Mouse (Mus musculus) neural tube, embryonic 11.5 days (tissue): ENCODE data around the gene Smox. TPM values are rescaled to one million over a fixed set of nuclear protein-coding genes. Genes with fewer than 3 reads are reported as not detected.

Experiments used
- ATAC-seq: fragments of 200-750 bp; cut with Nextera tagmentation; 2 replicates; pipeline ENCODE4 v1.8.0; 2017; ENCODE audit warnings: moderate number of reproducible peaks, mild to moderate bottlenecking, moderate TSS enrichment, moderate library complexity; ENCODE audit not compliant: insufficient read depth, low FRiP score, low TSS enrichment
- DNase-seq: peaks from one replicate; pipeline ENCODE4 v3.0.0-alpha.2; 2015; ENCODE audit warnings: low spot score
- H3K27ac ChIP-seq: fragments of 300-500 bp; sonication (generic); 2 replicates; pipeline ENCODE4 v1.5.1; 2014; ENCODE audit warnings: low read depth, mild to moderate bottlenecking, low read length
- H3K27me3 ChIP-seq: fragments of 300-500 bp; sonication (generic); 2 replicates; pipeline ENCODE4 v1.6.1; 2014; ENCODE audit warnings: mild to moderate bottlenecking, low read length, mixed read lengths; ENCODE audit not compliant: control insufficient read depth, insufficient read depth
- H3K36me3 ChIP-seq: fragments of 300-500 bp; sonication (generic); 2 replicates; pipeline ENCODE4 v1.6.1; 2014; ENCODE audit warnings: mild to moderate bottlenecking, low read length, moderate library complexity, mixed read lengths; ENCODE audit not compliant: control insufficient read depth, insufficient read depth
- H3K4me1 ChIP-seq: fragments of 300-500 bp; sonication (generic); 2 replicates; pipeline ENCODE4 v1.6.1; 2014; ENCODE audit warnings: low read length, mixed read lengths; ENCODE audit not compliant: control insufficient read depth, insufficient read depth
- H3K4me2 ChIP-seq: fragments of 300-500 bp; sonication (generic); 2 replicates; pipeline ENCODE4 v1.6.1; 2014; ENCODE audit warnings: low read depth, mild to moderate bottlenecking, moderate library complexity
- H3K4me3 ChIP-seq: fragments of 300-500 bp; sonication (generic); 2 replicates; pipeline ENCODE4 v1.5.1; 2014; ENCODE audit warnings: low read depth, low read length
- H3K9ac ChIP-seq: fragments of 300-500 bp; sonication (generic); 2 replicates; pipeline ENCODE4 v1.6.1; 2014; ENCODE audit warnings: mild to moderate bottlenecking, low read length
- H3K9me3 ChIP-seq: fragments of 300-500 bp; sonication (generic); 2 replicates; pipeline ENCODE4 v1.6.1; 2016; ENCODE audit warnings: low read length; ENCODE audit not compliant: control insufficient read depth
- WGBS: fragments of 180-500 bp; shearing (Covaris S2); extraction: QIAGEN DNeasy Blood & Tissue Kit; methylation state at CpG from one replicate; pipeline ENCODE4 v1.1.7; 2014; 5-methylcytosine and 5-hydroxymethylcytosine counted together
- polyA plus RNA-seq: library from polyadenylated mRNA; unstranded; fragments of >200 nt; fragmentation: Nextera tagmentation; extraction: Ambion mirVana; gene quantifications from 2 replicates; pipeline ENCODE4 v1.2.1, GENCODE M21; 2014

The Smox gene
- polyA plus RNA-seq: 29.7 and 32.7 TPM in 2 replicates

GRCm38 (mm10) chr2:131491196-131491595 is at the start of gene Smox:
Smox (plus strand) TSS chr2:131491496.
- no peaks in the 10 kb centered on the region for H3K9me3 ChIP-seq
- H3K4me2 ChIP-seq: peak within 1 kb of the TSS; percentile 59
- H3K9ac ChIP-seq: peak within 1 kb of the TSS; percentile 85
- DNase-seq: no peak
- peak within 1 kb of the TSS; percentile 45 for H3K27ac ChIP-seq
- no peaks in the 10 kb centered on the region for H3K27me3 ChIP-seq
- peak within 1 kb of the TSS; percentile 76 for H3K4me3 ChIP-seq
- no peaks in the 10 kb centered on the region for H3K36me3 ChIP-seq
- no peak for ATAC-seq
- peaks cover 6% of the 10 kb centered on the region for H3K4me1 ChIP-seq
- whole genome bisulfite sequencing: 23% methylated on average over 7 of the region's 7 CpGs

GRCm38 (mm10) chr2:131443084-131443890 is 48.0 kb upstream of the Smox start:
- ATAC-seq (no peak), DNase-seq (no peak)
- H3K4me1 ChIP-seq: no peaks in the 10 kb centered on the region

GRCm38 (mm10) chr2:131443891-131444190 is 47.5 kb upstream of the Smox start:
- H3K27me3 ChIP-seq: no peaks in the 10 kb centered on the region
- H3K4me1 ChIP-seq: no peaks in the 10 kb centered on the region
- no peak overlapping the region for H3K4me2 ChIP-seq
- 67% methylated on average over 1 of the region's 1 CpGs for WGBS
- no peak overlapping the region for H3K4me3 ChIP-seq
- H3K36me3 ChIP-seq: no peaks in the 10 kb centered on the region
- no peak for ATAC-seq
- H3K9me3 ChIP-seq: no peaks in the 10 kb centered on the region
- no peak overlapping the region for H3K27ac ChIP-seq
- no peak overlapping the region for H3K9ac ChIP-seq
- DNase-seq: no peak

More at GRCm38 (mm10) chr2:131443084-131443890, 48.0 kb upstream of the Smox start:
- Histone ChIP-seq H3K4me2 (no peak overlapping the region), H3K27ac (no peak overlapping the region), H3K9me3 (no peaks in the 10 kb centered on the region), H3K27me3 (no peaks in the 10 kb centered on the region), H3K9ac (no peak overlapping the region), H3K36me3 (no peaks in the 10 kb centered on the region), H3K4me3 (no peak overlapping the region)
- WGBS: 72% methylated on average over 8 of the region's 8 CpGs

GRCm38 (mm10) chr2:131446416-131446982 is 44.8 kb upstream of the Smox start:
- Histone ChIP-seq H3K4me2 (no peak overlapping the region), H3K9ac (no peak overlapping the region), H3K27ac (no peak overlapping the region), H3K36me3 (no peaks in the 10 kb centered on the region), H3K27me3 (no peaks in the 10 kb centered on the region), H3K9me3 (no peaks in the 10 kb centered on the region), H3K4me3 (no peak overlapping the region), H3K4me1 (no peaks in the 10 kb centered on the region)
- ATAC-seq (no peak), DNase-seq (no peak)
- 60% methylated on average over 2 of the region's 2 CpGs for WGBS

- Histone ChIP-seq H3K4me3 (no peak overlapping the region), H3K27ac (no peak overlapping the region), H3K9me3 (no peaks in the 10 kb centered on the region), H3K4me1 (no peaks in the 10 kb centered on the region), H3K9ac (no peak overlapping the region), H3K36me3 (no peaks in the 10 kb centered on the region), H3K27me3 (no peaks in the 10 kb centered on the region), H3K4me2 (no peak overlapping the region)
- DNase-seq (no peak), ATAC-seq (no peak)
- WGBS: 83% methylated on average over 8 of the region's 8 CpGs
These were observed 43.5 kb upstream of the Smox start for GRCm38 (mm10) chr2:131447566-131448330.

GRCm38 (mm10) chr2:131448353-131448752 is 42.9 kb upstream of the Smox start:
- H3K36me3 ChIP-seq: no peaks in the 10 kb centered on the region
- no peak overlapping the region for H3K27ac ChIP-seq
- DNase-seq: no peak
- H3K27me3 ChIP-seq: no peaks in the 10 kb centered on the region
- H3K9ac ChIP-seq: no peak overlapping the region
- H3K4me1 ChIP-seq: no peaks in the 10 kb centered on the region
- no peak overlapping the region for H3K4me2 ChIP-seq
- H3K4me3 ChIP-seq: no peak overlapping the region
- no peak for ATAC-seq
- H3K9me3 ChIP-seq: no peaks in the 10 kb centered on the region

- H3K27ac ChIP-seq: no peak overlapping the region
- H3K36me3 ChIP-seq: no peaks in the 10 kb centered on the region
- no peak for ATAC-seq
- H3K27me3 ChIP-seq: no peaks in the 10 kb centered on the region
- DNase-seq: no peak
- no peak overlapping the region for H3K4me3 ChIP-seq
- H3K9ac ChIP-seq: no peak overlapping the region
- no peak overlapping the region for H3K4me2 ChIP-seq
- no peaks in the 10 kb centered on the region for H3K9me3 ChIP-seq
- WGBS: 73% methylated on average over 5 of the region's 5 CpGs
- no peaks in the 10 kb centered on the region for H3K4me1 ChIP-seq
These were observed 41.6 kb upstream of the Smox start for GRCm38 (mm10) chr2:131449720-131450119.

GRCm38 (mm10) chr2:131450491-131450890 is 40.8 kb upstream of the Smox start:
- Histone ChIP-seq H3K9me3 (no peaks in the 10 kb centered on the region), H3K27me3 (no peaks in the 10 kb centered on the region), H3K9ac (no peak overlapping the region), H3K4me2 (no peak overlapping the region), H3K36me3 (no peaks in the 10 kb centered on the region), H3K27ac (no peak overlapping the region), H3K4me1 (no peaks in the 10 kb centered on the region), H3K4me3 (no peak overlapping the region)
- ATAC-seq (no peak), DNase-seq (no peak)
- 91% methylated on average over 5 of the region's 5 CpGs for WGBS
